Comparison of ENCODE assay signal across 28 mouse cellular contexts in the genomic region with DNA sequence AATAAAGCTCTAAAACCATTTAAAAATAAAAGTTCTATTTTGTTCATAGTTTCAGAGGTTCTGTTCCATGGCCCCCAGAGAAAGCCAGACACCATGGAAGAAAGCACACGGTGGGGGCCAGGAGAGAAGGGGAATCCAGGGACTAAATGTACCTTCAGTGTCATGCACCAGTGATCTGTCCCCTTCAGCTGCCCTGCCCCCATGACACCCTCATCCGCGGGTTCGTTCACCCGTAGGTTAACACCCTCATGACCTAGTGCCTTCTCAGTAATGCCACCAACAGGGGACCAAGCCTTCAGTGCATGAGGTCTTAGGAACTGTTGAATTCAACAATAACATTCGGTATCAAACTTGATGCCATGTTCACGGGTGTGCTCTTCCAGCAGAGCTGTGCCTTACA. TPM values are rescaled to one million over a fixed set of nuclear protein-coding genes. Genes with fewer than 3 reads are reported as not detected.
DNase-seq lines count a peak whose midpoint lies in the region; ATAC-seq and TF ChIP-seq lines count a peak whose summit lies in the region.
"Had no signal": no experiment of that assay in that cellular context is flagged by ENCODE, and none has a peak within 500 bp of the region (broad histone marks: within the 10 kb centered on the region; RNA-seq: fewer than 3 reads in every experiment).

No protein-coding gene starts in this region.

- no peak overlapping the region for H3K9ac ChIP-seq in kidney, embryonic 14.5 days (ENCODE audit: low read depth, low read length)
- H3K9ac ChIP-seq: embryonic facial prominence, embryonic 13.5 days; embryonic facial prominence, embryonic 15.5 days; forebrain, embryonic 12.5 days had no signal

- H3K9me3 ChIP-seq in kidney, embryonic 14.5 days (ENCODE audit: control insufficient read depth, low read length), result no peaks in the 10 kb centered on the region
- peaks cover 5% of the 10 kb centered on the region; the same call in 1 of the 2 replicates for H3K9me3 ChIP-seq in megakaryocyte, embryonic 14.5 days
- H3K9me3 ChIP-seq: embryonic facial prominence, embryonic 13.5 days; embryonic facial prominence, embryonic 15.5 days; forebrain, embryonic 10.5 days; forebrain, embryonic 12.5 days had no signal

- no peaks in the 10 kb centered on the region for H3K4me1 ChIP-seq in kidney, adult 2 months (ENCODE audit: control insufficient read depth, insufficient read depth, low read length)
- H3K4me1 ChIP-seq in kidney, embryonic 14.5 days (ENCODE audit: control insufficient read depth, insufficient read depth, low read length), result no peaks in the 10 kb centered on the region
- no peaks in the 10 kb centered on the region for H3K4me1 ChIP-seq in megakaryocyte, embryonic 14.5 days
- H3K4me1 ChIP-seq: embryonic facial prominence, embryonic 13.5 days; embryonic facial prominence, embryonic 15.5 days; forebrain, embryonic 12.5 days had no signal

- DNase-seq in kidney, adult 2 months, result peak; percentile 72
- DNase-seq in kidney, postnatal 4 days, result no peak
- DNase-seq in kidney, postnatal 25 days, result peak; percentile 30 to 75
- DNase-seq: adrenal gland, adult 2 months; adrenal gland, postnatal 10 days; adrenal gland, postnatal 25 days; cerebellum, adult 11 months; cerebellum, adult 18-20 months; cerebellum, adult 8-10 months; cerebellum, adult 9-11 months; cerebellum, postnatal 14 days; cerebellum, postnatal 36 days; embryo, embryonic 11 days had no signal

- no peak for TF ChIP-seq POLR2A in kidney, adult 2 months (IDR thresholded peaks at IDR 0.05; ENCODE audit: low read depth, low read length)

- TF ChIP-seq CTCF in kidney, adult 2 months (conservative IDR thresholded peaks at IDR 0.05; ENCODE audit: insufficient read depth, insufficient read length, low read depth, low read length), result no peak

- ATAC-seq in kidney, embryonic 14.5 days (ENCODE audit: low FRiP score, low TSS enrichment), result no peak
- no peak for ATAC-seq in megakaryocyte, adult 5-6 weeks (ENCODE audit: poor library complexity, severe bottlenecking)
- ATAC-seq: forebrain, embryonic 14.5 days had no signal

- 62% methylated on average over 7 of the region's 7 CpGs for whole genome bisulfite sequencing in kidney, adult 2 months
- WGBS in kidney, embryonic 14.5 days, result 60% methylated on average over 7 of the region's 7 CpGs

- no peak overlapping the region for H3K4me2 ChIP-seq in kidney, embryonic 14.5 days (replicated peaks; ENCODE audit: low read depth, low read length)
- H3K4me2 ChIP-seq: embryonic facial prominence, embryonic 13.5 days; embryonic facial prominence, embryonic 15.5 days; forebrain, embryonic 12.5 days had no signal

- H3K36me3 ChIP-seq in kidney, adult 2 months (ENCODE audit: control insufficient read depth, insufficient read depth, low read length), result no peaks in the 10 kb centered on the region
- no peaks in the 10 kb centered on the region for H3K36me3 ChIP-seq in kidney, embryonic 14.5 days (ENCODE audit: control insufficient read depth, insufficient read depth, low read length)
- no peaks in the 10 kb centered on the region for H3K36me3 ChIP-seq in megakaryocyte, embryonic 14.5 days (replicated peaks; ENCODE audit: low read length)
- H3K36me3 ChIP-seq: embryonic facial prominence, embryonic 13.5 days; embryonic facial prominence, embryonic 15.5 days; forebrain, embryonic 10.5 days; forebrain, embryonic 12.5 days had no signal

- H3K4me3 ChIP-seq in kidney, adult 2 months (ENCODE audit: insufficient read depth, low read depth, low read length), result no peak overlapping the region
- H3K4me3 ChIP-seq in kidney, embryonic 14.5 days (ENCODE audit: low read length), result no peak overlapping the region
- peak overlapping the region; percentile 10 for H3K4me3 ChIP-seq in megakaryocyte, embryonic 14.5 days (replicated peaks)
- H3K4me3 ChIP-seq: embryonic facial prominence, embryonic 13.5 days; embryonic facial prominence, embryonic 15.5 days; erythroblast, embryonic 14.5 days; forebrain, embryonic 10.5 days; forebrain, embryonic 12.5 days had no signal

- H3K27ac ChIP-seq in kidney, adult 2 months (ENCODE audit: insufficient read depth, low read depth, low read length), result no peak overlapping the region
- H3K27ac ChIP-seq in kidney, embryonic 14.5 days (ENCODE audit: low read depth, low read length), result no peak overlapping the region
- H3K27ac ChIP-seq: embryonic facial prominence, embryonic 13.5 days; embryonic facial prominence, embryonic 15.5 days; forebrain, embryonic 10.5 days; forebrain, embryonic 12.5 days had no signal

- H3K27me3 ChIP-seq in kidney, adult 2 months (replicated peaks; ENCODE audit: control insufficient read depth, insufficient read depth, low read length), result no peaks in the 10 kb centered on the region
- H3K27me3 ChIP-seq in kidney, embryonic 14.5 days (ENCODE audit: control insufficient read depth, insufficient read depth, low read length), result no peaks in the 10 kb centered on the region
- no peaks in the 10 kb centered on the region for H3K27me3 ChIP-seq in megakaryocyte, embryonic 14.5 days (replicated peaks)
- H3K27me3 ChIP-seq: embryonic facial prominence, embryonic 13.5 days; embryonic facial prominence, embryonic 15.5 days; forebrain, embryonic 12.5 days had no signal

RNA-seq across cellular contexts. Expression of a gene that starts 43.5 kb away (rescaled TPM):
- not detected in 2 replicates for polyA plus RNA-seq in kidney, adult 2 months (2012; rRNA removed)
- not detected in 2 replicates for polyA plus RNA-seq in kidney, embryonic 14.5 days (2014; fragmentation: Nextera tagmentation; extraction: Ambion mirVana)
- polyA plus RNA-seq in megakaryocyte, embryonic 14.5 days (2012; ENCODE audit: insufficient read depth, low replicate concordance), result not detected in 2 replicates
- total RNA-seq in megakaryocyte, adult 5-6 weeks (2015), result not detected in 2 replicates
- not detected in 2 replicates for total RNA-seq in megakaryocyte, adult 5-6 weeks (2017)
- total RNA-seq: adrenal gland, adult 2 months; adrenal gland, postnatal 10 days; adrenal gland, postnatal 25 days; adrenal gland, postnatal 4 days; common myeloid progenitor, adult 5-6 weeks; MEL had no signal
- polyA plus RNA-seq: adrenal gland, adult 2 months; brain, embryonic 14.5 days; embryonic facial prominence, embryonic 11.5 days; embryonic facial prominence, embryonic 13.5 days; embryonic facial prominence, embryonic 15.5 days; erythroblast, embryonic 14.5 days; forebrain, embryonic 10.5 days; forebrain, embryonic 12.5 days; forebrain, embryonic 14.5 days had no signal

RNA-seq across cellular contexts. Expression of a gene that starts 44.8 kb away (rescaled TPM):
- 0.25 and 0.57 TPM in 2 replicates for polyA plus RNA-seq in kidney, adult 2 months (2012; rRNA removed)
- polyA plus RNA-seq in kidney, embryonic 14.5 days (2014; fragmentation: Nextera tagmentation; extraction: Ambion mirVana), result not detected in 2 replicates
- 0.06 TPM in 1 of 2 replicates, not detected in the other for polyA plus RNA-seq in megakaryocyte, embryonic 14.5 days (2012; ENCODE audit: insufficient read depth, low replicate concordance)
- total RNA-seq in megakaryocyte, adult 5-6 weeks (2015), result 0.13 TPM in 1 of 2 replicates, not detected in the other
- not detected in 2 replicates for total RNA-seq in megakaryocyte, adult 5-6 weeks (2017)
- total RNA-seq: adrenal gland, postnatal 10 days; adrenal gland, postnatal 25 days; common myeloid progenitor, adult 5-6 weeks; MEL had no signal
- polyA plus RNA-seq: adrenal gland, adult 2 months; C2C12; embryonic facial prominence, embryonic 11.5 days; embryonic facial prominence, embryonic 13.5 days; embryonic facial prominence, embryonic 15.5 days; erythroblast, embryonic 14.5 days; forebrain, embryonic 10.5 days; forebrain, embryonic 12.5 days; forebrain, embryonic 14.5 days had no signal

RNA-seq across cellular contexts. Expression of a gene that starts 46.8 kb away (rescaled TPM):
- polyA plus RNA-seq in kidney, adult 2 months (2012; rRNA removed), result 0.07 and 0.16 TPM in 2 replicates
- not detected in 2 replicates for polyA plus RNA-seq in kidney, embryonic 14.5 days (2014; fragmentation: Nextera tagmentation; extraction: Ambion mirVana)
- not detected in 2 replicates for polyA plus RNA-seq in megakaryocyte, embryonic 14.5 days (2012; ENCODE audit: insufficient read depth, low replicate concordance)
- total RNA-seq in megakaryocyte, adult 5-6 weeks (2015), result not detected in 2 replicates
- not detected in 2 replicates for total RNA-seq in megakaryocyte, adult 5-6 weeks (2017)
- total RNA-seq: adrenal gland, adult 2 months; adrenal gland, postnatal 10 days; adrenal gland, postnatal 25 days; adrenal gland, postnatal 4 days; common myeloid progenitor, adult 5-6 weeks had no signal
- polyA plus RNA-seq: adrenal gland, adult 2 months; brain, embryonic 14.5 days; embryonic facial prominence, embryonic 11.5 days; embryonic facial prominence, embryonic 13.5 days; embryonic facial prominence, embryonic 15.5 days; erythroblast, embryonic 14.5 days; forebrain, embryonic 10.5 days; forebrain, embryonic 12.5 days; forebrain, embryonic 14.5 days had no signal

Comparison
In these comparisons a context has a peak if more than half of its experiments do, and no peak if none do; other contexts are left out.
1. DNase-seq: peak in kidney, adult 2 months (single experiment) and kidney, postnatal 25 days (2 of 2); none in kidney, postnatal 4 days (0 of 2).